Mouse (Mus musculus) layer of hippocampus, adult 18-20 months (tissue): ENCODE data around the gene Cd247. TPM values are rescaled to one million over a fixed set of nuclear protein-coding genes. Genes with fewer than 3 reads are reported as not detected.

ENCODE experiments used
- DNase-seq, 2 experiments: peaks; one replicate each; pipeline ENCODE4 v3.0.0; 2022; ENCODE audit warnings: low spot score in 2 of 2
- total RNA-seq, 2 experiments: library from RNA; stranded (reverse); gene quantifications; 2 replicates each; pipeline ENCODE4 v1.2.3; 2021

Gene Cd247
- total RNA-seq, 2 experiments from 2014 or later = not detected

GRCm38 (mm10) chr1:165818145-165818860, 29.8 kb downstream of the Cd247 start:
- no peak for DNase-seq

GRCm38 (mm10) chr1:165819147-165819546, 30.7 kb downstream of the Cd247 start:
- DNase-seq = no peak

- DNase-seq = no peak
Observed at GRCm38 (mm10) chr1:165822031-165822430, 33.5 kb downstream of the Cd247 start.

- DNase-seq = no peak
Observed at GRCm38 (mm10) chr1:165828173-165828572, 39.7 kb downstream of the Cd247 start.

GRCm38 (mm10) chr1:165828615-165829014, 40.1 kb downstream of the Cd247 start:
- DNase-seq = no peak

GRCm38 (mm10) chr1:165829890-165830289, 41.4 kb downstream of the Cd247 start:
- no peak for DNase-seq

- no peak for DNase-seq
Observed at GRCm38 (mm10) chr1:165833244-165833643, 44.8 kb downstream of the Cd247 start.

- no peak for DNase-seq
Observed at GRCm38 (mm10) chr1:165833910-165834632, 45.6 kb downstream of the Cd247 start.

GRCm38 (mm10) chr1:165834633-165834975, 46.1 kb downstream of the Cd247 start:
- DNase-seq = no peak

- no peak for DNase-seq
Observed at GRCm38 (mm10) chr1:165836461-165836860, 48.0 kb downstream of the Cd247 start.

GRCm38 (mm10) chr1:165837546-165837945, 49.1 kb downstream of the Cd247 start:
- DNase-seq = no peak

- no peak for DNase-seq
Observed at GRCm38 (mm10) chr1:165839201-165839600, 50.7 kb downstream of the Cd247 start.

GRCm38 (mm10) chr1:165840548-165841230, 52.2 kb downstream of the Cd247 start:
- no peak for DNase-seq

- DNase-seq = no peak
Observed at GRCm38 (mm10) chr1:165842170-165842569, 53.7 kb downstream of the Cd247 start.

- no peak for DNase-seq
Observed at GRCm38 (mm10) chr1:165843586-165843985, 55.1 kb downstream of the Cd247 start.

- DNase-seq = no peak
Observed at GRCm38 (mm10) chr1:165844466-165844951, 56.0 kb downstream of the Cd247 start.

GRCm38 (mm10) chr1:165844956-165845355, 56.5 kb downstream of the Cd247 start:
- DNase-seq = no peak

GRCm38 (mm10) chr1:165845366-165845765, 56.9 kb downstream of the Cd247 start:
- no peak for DNase-seq

- no peak for DNase-seq
Observed at GRCm38 (mm10) chr1:165848417-165848816, 59.9 kb downstream of the Cd247 start.

- no peak for DNase-seq
Observed at GRCm38 (mm10) chr1:165848881-165849280, 60.4 kb downstream of the Cd247 start.

- no peak for DNase-seq
Observed at GRCm38 (mm10) chr1:165849458-165850445, 61.3 kb downstream of the Cd247 start.
